Mouse (Mus musculus): ENCODE results near the gene Cxcl9.
"Not testable (repeated sequence)": the region's sequence is repeated elsewhere in the genome, so short reads cannot be mapped to it uniquely, and the experiment has no call there.

Cxcl9 gene

GRCm38 (mm10) chr5:92327929-92328328, at the start of gene Cxcl9:
Gene Cxcl9, minus strand, starts transcription at chr5:92328079.
- DNase-seq (ENCODE audit: extremely low spot score, low spot score): no peak

- DNase-seq (ENCODE audit: extremely low spot score, low spot score): no peak
Measured at GRCm38 (mm10) chr5:92376795-92377405, 49.0 kb upstream of the Cxcl9 start.

- DNase-seq (ENCODE audit: extremely low spot score, low spot score): no peak
Measured at GRCm38 (mm10) chr5:92375368-92375767, 47.5 kb upstream of the Cxcl9 start.

- no peak for DNase-seq (ENCODE audit: extremely low spot score, low spot score)
Measured at GRCm38 (mm10) chr5:92374721-92375142, 46.9 kb upstream of the Cxcl9 start.

- DNase-seq (ENCODE audit: extremely low spot score, low spot score): no peak
Measured at GRCm38 (mm10) chr5:92372605-92373004, 44.7 kb upstream of the Cxcl9 start.

- DNase-seq (ENCODE audit: extremely low spot score, low spot score): no peak
Measured at GRCm38 (mm10) chr5:92371361-92371976, 43.6 kb upstream of the Cxcl9 start.

- DNase-seq (ENCODE audit: extremely low spot score, low spot score): no peak
Measured at GRCm38 (mm10) chr5:92370891-92371290, 43.0 kb upstream of the Cxcl9 start.

- DNase-seq (ENCODE audit: extremely low spot score, low spot score): no peak
Measured at GRCm38 (mm10) chr5:92370392-92370791, 42.5 kb upstream of the Cxcl9 start.

- DNase-seq (ENCODE audit: extremely low spot score, low spot score): no peak
Measured at GRCm38 (mm10) chr5:92369151-92369994, 41.5 kb upstream of the Cxcl9 start.

GRCm38 (mm10) chr5:92368392-92368791, 40.5 kb upstream of the Cxcl9 start:
- no peak for DNase-seq (ENCODE audit: extremely low spot score, low spot score)

- DNase-seq (ENCODE audit: extremely low spot score, low spot score): no peak
Measured at GRCm38 (mm10) chr5:92366565-92366964, 38.7 kb upstream of the Cxcl9 start.

GRCm38 (mm10) chr5:92365146-92365705, 37.3 kb upstream of the Cxcl9 start:
- no peak for DNase-seq (ENCODE audit: extremely low spot score, low spot score)

GRCm38 (mm10) chr5:92364011-92364410, 36.1 kb upstream of the Cxcl9 start:
- DNase-seq (ENCODE audit: extremely low spot score, low spot score): no peak

- DNase-seq (ENCODE audit: extremely low spot score, low spot score): no peak
Measured at GRCm38 (mm10) chr5:92363179-92363578, 35.3 kb upstream of the Cxcl9 start.

- DNase-seq (ENCODE audit: extremely low spot score, low spot score): no peak
Measured at GRCm38 (mm10) chr5:92358767-92359455, 31.0 kb upstream of the Cxcl9 start.

GRCm38 (mm10) chr5:92358033-92358432, 30.2 kb upstream of the Cxcl9 start:
- no peak for DNase-seq (ENCODE audit: extremely low spot score, low spot score)

GRCm38 (mm10) chr5:92353517-92353916, 25.6 kb upstream of the Cxcl9 start:
- DNase-seq (ENCODE audit: extremely low spot score, low spot score): no peak

- not testable (repeated sequence) for DNase-seq (ENCODE audit: extremely low spot score, low spot score)
Measured at GRCm38 (mm10) chr5:92352716-92353115, 24.8 kb upstream of the Cxcl9 start.

- no peak for DNase-seq (ENCODE audit: extremely low spot score, low spot score)
Measured at GRCm38 (mm10) chr5:92349731-92350130, 21.9 kb upstream of the Cxcl9 start.

- DNase-seq (ENCODE audit: extremely low spot score, low spot score): peak; percentile 27
Measured at GRCm38 (mm10) chr5:92348794-92349413, 21.0 kb upstream of the Cxcl9 start, which contains the start of gene Cxcl10. Gene Cxcl10, minus strand, starts transcription at chr5:92348889.

- no peak for DNase-seq (ENCODE audit: extremely low spot score, low spot score)
Measured at GRCm38 (mm10) chr5:92345006-92345405, 17.1 kb upstream of the Cxcl9 start.
